Mouse (Mus musculus) thymus, adult 2 months (tissue): Measurements from ENCODE around the gene Cradd.

Experiments used
- CTCF ChIP-seq: fragments of 200-500 bp; IDR thresholded peaks from 2 replicates; pipeline ENCODE4 v1.5.1; 2012; ENCODE audit warnings: mild to moderate bottlenecking, control low read depth, low read length, moderate library complexity, borderline replicate concordance; ENCODE audit not compliant: control insufficient read depth, poor library complexity, insufficient read depth; ENCODE audit errors: extremely low read depth
- POLR2A ChIP-seq: fragments of 200-500 bp; IDR thresholded peaks from 2 replicates; pipeline ENCODE4 v1.6.1; 2012; ENCODE audit warnings: mild to moderate bottlenecking, low read length, control low read depth, moderate library complexity; ENCODE audit not compliant: control insufficient read depth, poor library complexity, insufficient read depth; ENCODE audit errors: extremely low read depth

- TF ChIP-seq CTCF (no peak), POLR2A (no peak)
Observed at GRCm38 (mm10) chr10:95220536-95220935, 103.4 kb downstream of the Cradd start.
